Mouse (Mus musculus): ENCODE measurements around the gene Bag5.

DNA sequence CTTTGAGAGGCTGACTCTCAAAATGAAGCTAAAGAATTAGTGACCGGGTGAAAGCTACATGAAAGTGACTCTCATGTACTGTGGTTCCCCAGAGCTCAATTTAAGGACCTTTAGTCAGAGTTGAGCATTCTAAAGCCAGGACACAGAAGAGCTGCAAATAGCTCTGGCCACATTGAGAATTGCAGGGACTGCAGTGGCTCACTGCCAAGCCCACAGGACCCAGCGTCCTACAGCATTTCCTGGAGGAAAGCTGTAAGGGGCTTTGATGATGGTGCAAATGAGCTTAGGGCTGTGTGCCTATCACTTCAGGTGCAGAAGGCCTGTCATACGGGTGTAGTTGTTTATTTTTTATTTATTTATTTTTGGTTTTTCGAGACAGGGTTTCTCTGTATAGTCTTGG lies 4.9 kb downstream of the Bag5 start:
- TF ChIP-seq CTCF (IDR thresholded peaks at IDR 0.05 in 2 of 3, conservative IDR thresholded peaks at IDR 0.05 in 1 of 3; ENCODE audit: control insufficient read depth in 1 of 3, insufficient read depth in 1 of 3, low read depth in 2 of 3, low read length in 3 of 3, poor library complexity in 1 of 3, severe bottlenecking in 1 of 3) (no peak), ELF1 (IDR thresholded peaks at IDR 0.05; ENCODE audit: low read depth, low read length) (no peak), EP300 (IDR thresholded peaks at IDR 0.05; ENCODE audit: low read depth in 1 of 2, low read length in 2 of 2) (no peak), POLR2A (IDR thresholded peaks at IDR 0.05; ENCODE audit: control insufficient read depth in 1 of 2, insufficient read depth in 1 of 2, low read depth in 1 of 2, low read length in 2 of 2, poor library complexity in 1 of 2) (no peak), USF1 (IDR thresholded peaks at IDR 0.05; ENCODE audit: low read depth, low read length) (no peak), CHD2 (IDR thresholded peaks at IDR 0.05; ENCODE audit: low read length) (no peak)
